Mouse (Mus musculus) limb, embryonic 14.5 days (tissue): ENCODE results near the gene Gm8764. TPM values are rescaled to one million over a fixed set of nuclear protein-coding genes. Genes with fewer than 3 reads are reported as not detected.
"Not testable (repeated sequence)": the region's sequence is repeated elsewhere in the genome, so short reads cannot be mapped to it uniquely, and the experiment has no call there.

Source experiments
- ATAC-seq: fragments of 200-750 bp; cut with Nextera tagmentation; 2 replicates; pipeline ENCODE4 v1.8.0; 2017; ENCODE audit warnings: low read depth, moderate number of reproducible peaks, moderate TSS enrichment; ENCODE audit not compliant: low FRiP score
- DNase-seq: peaks from one replicate; pipeline ENCODE4 v3.0.0-alpha.2; 2015; ENCODE audit warnings: low spot score
- H3K27ac ChIP-seq: fragments of 300-500 bp; sonication (generic); replicated peaks from 2 replicates; pipeline ENCODE4 v1.5.1; 2014; ENCODE audit warnings: low read depth, mild to moderate bottlenecking, low read length, moderate library complexity, mixed read lengths
- H3K27me3 ChIP-seq: fragments of 300-500 bp; sonication (generic); 2 replicates; pipeline ENCODE4 v1.6.1; 2014; ENCODE audit warnings: low read length, mixed read lengths; ENCODE audit not compliant: control insufficient read depth, insufficient read depth
- H3K36me3 ChIP-seq: fragments of 300-500 bp; sonication (generic); 2 replicates; pipeline ENCODE4 v1.6.1; 2014; ENCODE audit warnings: mild to moderate bottlenecking, low read length, moderate library complexity, mixed read lengths; ENCODE audit not compliant: control insufficient read depth, insufficient read depth
- H3K4me1 ChIP-seq: fragments of 300-500 bp; sonication (generic); 2 replicates; pipeline ENCODE4 v1.6.1; 2014; ENCODE audit warnings: antibody characterized with exemption, low read length, mixed read lengths; ENCODE audit not compliant: control insufficient read depth, insufficient read depth
- H3K4me2 ChIP-seq: fragments of 300-500 bp; sonication (generic); replicated peaks from 2 replicates; pipeline ENCODE4 v1.6.1; 2014; ENCODE audit warnings: low read depth, mild to moderate bottlenecking, low read length, moderate library complexity; ENCODE audit not compliant: severe bottlenecking
- H3K4me3 ChIP-seq: fragments of 300-500 bp; sonication (generic); replicated peaks from 2 replicates; pipeline ENCODE4 v1.5.1; 2014; ENCODE audit warnings: low read length
- H3K9ac ChIP-seq: fragments of 300-500 bp; sonication (generic); 2 replicates; pipeline ENCODE4 v1.6.1; 2014; ENCODE audit warnings: mild to moderate bottlenecking, low read depth, low read length, moderate library complexity; ENCODE audit not compliant: severe bottlenecking
- H3K9me3 ChIP-seq: fragments of 300-500 bp; sonication (generic); 2 replicates; pipeline ENCODE4 v1.6.1; 2016; ENCODE audit warnings: low read length; ENCODE audit not compliant: control insufficient read depth
- POLR2A ChIP-seq: fragments of 200-500 bp; IDR thresholded peaks from 2 replicates; pipeline ENCODE4 v1.8.0; 2012; ENCODE audit warnings: inconsistent platforms, mild to moderate bottlenecking, moderate library complexity, borderline replicate concordance; ENCODE audit not compliant: insufficient read depth, insufficient read length; ENCODE audit errors: extremely low read depth
- WGBS: fragments of 180-500 bp; shearing (Covaris S2); extraction: QIAGEN DNeasy Blood & Tissue Kit; methylation state at CpG from one replicate; pipeline ENCODE4 v1.1.7; 2014; 5-methylcytosine and 5-hydroxymethylcytosine counted together
- polyA plus RNA-seq, 2 experiments: library from polyadenylated mRNA; depleted of rRNA in 1 of 2; stranded (reverse) in 1 of 2; unstranded in 1 of 2; fragments of >200 nt; fragmentation: Nextera tagmentation in 1 of 2; extraction: Ambion mirVana in 1 of 2; gene quantifications; 2 replicates each; pipeline versions ENCODE4 v1.2.1 to v1.2.3; 2012 to 2014

The Gm8764 gene
- polyA plus RNA-seq (2012; rRNA removed) = not detected in 2 replicates
- not detected in 2 replicates for polyA plus RNA-seq (2014; fragmentation: Nextera tagmentation; extraction: Ambion mirVana)

GRCm38 (mm10) chr10:104159706-104160105 is at the start of gene Gm8764:
Gene Gm8764 (plus strand): TSS chr10:104160006.
- not testable (repeated sequence) for DNase-seq, H3K27me3 ChIP-seq, H3K27ac ChIP-seq, H3K9me3 ChIP-seq, ATAC-seq, H3K4me1 ChIP-seq, H3K4me3 ChIP-seq, H3K36me3 ChIP-seq, H3K4me2 ChIP-seq, H3K9ac ChIP-seq
- no CpG with 5 or more reads among the region's 3 CpGs for WGBS

GRCm38 (mm10) chr10:104110044-104110443 is 49.8 kb upstream of the Gm8764 start:
- Histone ChIP-seq H3K36me3 (no peaks in the 10 kb centered on the region), H3K4me1 (no peaks in the 10 kb centered on the region), H3K4me2 (no peak overlapping the region), H3K27me3 (no peaks in the 10 kb centered on the region), H3K9ac (no peak overlapping the region), H3K4me3 (no peak overlapping the region), H3K27ac (no peak overlapping the region), H3K9me3 (no peaks in the 10 kb centered on the region)
- DNase-seq (no peak), ATAC-seq (no peak)
- 70% methylated on average over 3 of the region's 3 CpGs for WGBS
- TF ChIP-seq POLR2A = no peak

GRCm38 (mm10) chr10:104118312-104118711 is 41.5 kb upstream of the Gm8764 start:
- DNase-seq = no peak
- Histone ChIP-seq H3K4me1 (no peaks in the 10 kb centered on the region), H3K27me3 (no peaks in the 10 kb centered on the region), H3K4me2 (no peak overlapping the region), H3K36me3 (no peaks in the 10 kb centered on the region), H3K9me3 (no peaks in the 10 kb centered on the region), H3K27ac (no peak overlapping the region), H3K4me3 (no peak overlapping the region), H3K9ac (no peak overlapping the region)
- WGBS = 81% methylated on average over 2 of the region's 2 CpGs
- ATAC-seq = no peak
- TF ChIP-seq POLR2A = no peak

GRCm38 (mm10) chr10:104142687-104143086 is 17.1 kb upstream of the Gm8764 start, which contains the start of gene Gm21293:
Gene Gm21293 (plus strand): TSS chr10:104142987.
- not testable (repeated sequence) for H3K4me2 ChIP-seq, H3K9me3 ChIP-seq, H3K4me3 ChIP-seq, H3K4me1 ChIP-seq, H3K27me3 ChIP-seq, DNase-seq, H3K36me3 ChIP-seq, H3K27ac ChIP-seq, ATAC-seq, H3K9ac ChIP-seq
- WGBS = no CpG with 5 or more reads among the region's 3 CpGs

- H3K27me3 ChIP-seq, H3K27ac ChIP-seq, H3K36me3 ChIP-seq, ATAC-seq, H3K9me3 ChIP-seq, H3K9ac ChIP-seq, H3K4me3 ChIP-seq, H3K4me1 ChIP-seq, DNase-seq, H3K4me2 ChIP-seq: not testable (repeated sequence)
- WGBS = no CpG with 5 or more reads among the region's 3 CpGs
These were observed 8.6 kb upstream of the Gm8764 start, which contains the start of gene Gm6763 for GRCm38 (mm10) chr10:104151197-104151596. Gene Gm6763 (plus strand): TSS chr10:104151497.

GRCm38 (mm10) chr10:104168215-104168614 is 8.4 kb downstream of the Gm8764 start, which contains the start of gene Gm21304:
Gene Gm21304 (plus strand): TSS chr10:104168515.
- not testable (repeated sequence) for H3K4me1 ChIP-seq, H3K36me3 ChIP-seq, H3K9ac ChIP-seq, H3K4me3 ChIP-seq, H3K27me3 ChIP-seq, DNase-seq, H3K9me3 ChIP-seq, H3K4me2 ChIP-seq, H3K27ac ChIP-seq, ATAC-seq
- no CpG with 5 or more reads among the region's 3 CpGs for WGBS

- not testable (repeated sequence) for H3K36me3 ChIP-seq, H3K4me2 ChIP-seq, ATAC-seq, H3K27me3 ChIP-seq, DNase-seq, H3K27ac ChIP-seq, H3K4me1 ChIP-seq, H3K4me3 ChIP-seq, H3K9me3 ChIP-seq, H3K9ac ChIP-seq
- WGBS = no CpG with 5 or more reads among the region's 3 CpGs
These were observed 16.9 kb downstream of the Gm8764 start, which contains the start of gene Gm21312 for GRCm38 (mm10) chr10:104176724-104177123. Gene Gm21312 (plus strand): TSS chr10:104177024.

- H3K4me1 ChIP-seq, H3K4me3 ChIP-seq, ATAC-seq, H3K9ac ChIP-seq, H3K36me3 ChIP-seq, DNase-seq, H3K27ac ChIP-seq, H3K4me2 ChIP-seq, H3K27me3 ChIP-seq, H3K9me3 ChIP-seq: not testable (repeated sequence)
- no CpG with 5 or more reads among the region's 3 CpGs for WGBS
These were observed 25.4 kb downstream of the Gm8764 start, which contains the start of gene Gm20765 for GRCm38 (mm10) chr10:104185233-104185632. Gene Gm20765 (plus strand): TSS chr10:104185533.
